Mouse (Mus musculus) testis, adult 2 months (tissue): ENCODE data around the gene Kcnip4. TPM values are rescaled to one million over a fixed set of nuclear protein-coding genes. Genes with fewer than 3 reads are reported as not detected.

ENCODE experiments used
- H3K27ac ChIP-seq: fragments of 200-500 bp; 2 replicates; pipeline ENCODE4 v1.5.1; 2012; ENCODE audit warnings: low read depth, low read length; ENCODE audit not compliant: control insufficient read depth, insufficient read depth
- H3K27me3 ChIP-seq: fragments of 200-500 bp; 2 replicates; pipeline ENCODE4 v1.6.1; 2012; ENCODE audit warnings: mild to moderate bottlenecking, low read length, moderate library complexity; ENCODE audit not compliant: control insufficient read depth, insufficient read depth
- H3K36me3 ChIP-seq: fragments of 200-500 bp; 2 replicates; pipeline ENCODE4 v1.6.1; 2012; ENCODE audit warnings: mild to moderate bottlenecking, low read length; ENCODE audit not compliant: control insufficient read depth, insufficient read depth
- H3K4me1 ChIP-seq: fragments of 200-500 bp; 2 replicates; pipeline ENCODE4 v1.6.1; 2012; ENCODE audit warnings: low read length; ENCODE audit not compliant: control insufficient read depth, insufficient read depth
- H3K4me3 ChIP-seq: fragments of 200-500 bp; 2 replicates; pipeline ENCODE4 v1.5.1; 2012; ENCODE audit warnings: low read depth, mild to moderate bottlenecking, low read length, moderate library complexity, mixed read lengths; ENCODE audit not compliant: control insufficient read depth
- CTCF ChIP-seq: fragments of 200-500 bp; IDR thresholded peaks from 2 replicates; pipeline ENCODE4 v1.5.1; 2012; ENCODE audit warnings: low read depth, mild to moderate bottlenecking, inconsistent platforms, low read length, moderate library complexity; ENCODE audit not compliant: control insufficient read depth, insufficient read depth, insufficient replicate concordance
- POLR2A ChIP-seq: fragments of 200-500 bp; IDR thresholded peaks from 2 replicates; pipeline ENCODE4 v1.6.1; 2012; ENCODE audit warnings: low read depth, mild to moderate bottlenecking, inconsistent platforms, low read length, moderate library complexity; ENCODE audit not compliant: control insufficient read depth
- polyA plus RNA-seq: library from polyadenylated mRNA; depleted of rRNA; stranded (reverse); fragments of >200 nt; gene quantifications from 2 replicates; pipeline ENCODE4 v1.2.3, GENCODE M21; 2012

Kcnip4 gene
- polyA plus RNA-seq, 1 experiment = 2.2 TPM

DNA sequence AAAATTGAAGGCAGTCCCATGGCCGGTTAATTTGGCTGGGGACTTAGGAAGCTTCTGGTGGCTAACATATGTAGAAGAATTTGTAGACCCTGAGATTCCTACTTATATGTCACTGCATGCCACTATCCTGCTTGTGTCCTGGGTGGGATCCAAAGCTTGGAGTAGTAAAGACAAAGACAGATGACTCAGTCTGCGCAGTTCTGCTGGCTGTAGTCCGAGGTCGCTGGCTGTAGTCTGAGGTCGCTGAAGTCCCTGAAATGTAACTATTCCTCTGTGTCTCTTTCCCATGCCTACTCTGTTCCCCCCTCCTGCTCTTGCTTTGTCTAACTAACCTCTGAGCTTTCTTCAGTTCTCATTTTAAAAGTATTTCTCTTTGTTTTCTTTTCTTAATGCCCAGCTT is 1114.4 kb downstream of the Kcnip4 start:
- H3K36me3 ChIP-seq = no peaks in the 10 kb centered on the region
- TF ChIP-seq POLR2A (no peak), CTCF (no peak)
- H3K27ac ChIP-seq = no peak overlapping the region

DNA sequence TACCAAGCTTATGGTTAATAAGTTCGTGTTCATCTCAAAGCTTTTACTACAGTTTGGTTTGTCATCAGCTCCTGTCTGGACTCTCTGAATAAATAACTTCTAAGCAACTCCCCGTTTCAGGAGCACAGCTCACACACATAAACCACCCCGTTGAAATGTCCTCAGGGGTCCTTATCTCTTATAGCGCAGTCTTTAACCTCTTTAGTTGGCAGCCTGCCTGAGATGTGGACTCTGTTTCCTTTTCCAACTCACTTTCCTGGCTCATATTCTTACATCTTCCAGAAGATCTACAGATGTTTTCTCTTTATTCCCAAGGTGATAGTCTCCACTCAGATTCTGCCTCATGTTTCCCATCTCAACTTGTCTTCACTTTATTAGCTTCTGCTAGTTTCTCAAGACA is 1116.4 kb downstream of the Kcnip4 start:
- Histone ChIP-seq H3K36me3 (no peaks in the 10 kb centered on the region), H3K27ac (no peak overlapping the region), H3K4me3 (no peak overlapping the region), H3K4me1 (no peaks in the 10 kb centered on the region), H3K27me3 (no peaks in the 10 kb centered on the region)
- TF ChIP-seq POLR2A = no peak
- TF ChIP-seq CTCF = no peak

More for the DNA sequence above, 1114.4 kb downstream of the Kcnip4 start:
- Histone ChIP-seq H3K27me3 (no peaks in the 10 kb centered on the region), H3K4me3 (no peak overlapping the region), H3K4me1 (no peaks in the 10 kb centered on the region)

GRCm38 (mm10) chr5:48402497-48402896 is 1122.2 kb downstream of the Kcnip4 start:
- Histone ChIP-seq H3K4me1 (no peaks in the 10 kb centered on the region), H3K36me3 (no peaks in the 10 kb centered on the region), H3K27ac (no peak overlapping the region), H3K27me3 (no peaks in the 10 kb centered on the region), H3K4me3 (no peak overlapping the region)
- no peak for TF ChIP-seq CTCF
- TF ChIP-seq POLR2A = no peak

- TF ChIP-seq CTCF = no peak
- peak; percentile 76 for TF ChIP-seq POLR2A
- H3K27me3 ChIP-seq = no peaks in the 10 kb centered on the region
- H3K36me3 ChIP-seq = no peaks in the 10 kb centered on the region; the same call in 1 of the 2 replicates
- no peaks in the 10 kb centered on the region for H3K4me1 ChIP-seq
- peak overlapping the region; percentile 97 for H3K4me3 ChIP-seq
- H3K27ac ChIP-seq = peak overlapping the region; percentile 87
Observed at GRCm38 (mm10) chr5:48371890-48372766, 1152.6 kb downstream of the Kcnip4 start.

DNA sequence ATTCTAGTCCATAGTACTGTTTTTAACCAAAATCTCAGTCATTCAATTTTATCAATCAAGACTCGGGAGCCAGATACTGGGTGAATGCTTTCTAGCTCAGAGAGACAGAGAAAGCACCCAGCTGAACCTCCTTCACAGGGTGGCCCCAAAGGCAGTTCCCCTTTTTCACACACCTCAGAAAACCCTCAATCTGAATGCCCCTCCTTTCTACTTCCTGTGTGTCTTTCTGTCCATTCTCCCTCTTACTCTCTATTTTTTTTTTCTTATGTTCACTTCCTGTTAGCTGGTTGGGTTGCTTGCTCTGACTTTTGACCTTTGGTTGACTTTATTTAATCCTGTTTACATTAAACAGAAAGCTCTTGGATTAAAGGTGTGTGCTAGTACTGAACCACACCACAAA is 1175.4 kb downstream of the Kcnip4 start:
- Histone ChIP-seq H3K36me3 (no peaks in the 10 kb centered on the region), H3K4me1 (no peaks in the 10 kb centered on the region)

GRCm38 (mm10) chr5:48345983-48346648 is 1178.6 kb downstream of the Kcnip4 start:
- no peaks in the 10 kb centered on the region for H3K4me1 ChIP-seq
- H3K27ac ChIP-seq = no peak overlapping the region
- no peaks in the 10 kb centered on the region for H3K27me3 ChIP-seq
- no peak overlapping the region for H3K4me3 ChIP-seq
- H3K36me3 ChIP-seq = no peaks in the 10 kb centered on the region
- TF ChIP-seq POLR2A (no peak), CTCF (no peak)

More for the DNA sequence above, 1175.4 kb downstream of the Kcnip4 start:
- H3K4me3 ChIP-seq = no peak overlapping the region
- no peak overlapping the region for H3K27ac ChIP-seq
- TF ChIP-seq CTCF = no peak
- TF ChIP-seq POLR2A = no peak
- no peaks in the 10 kb centered on the region for H3K27me3 ChIP-seq
